Mouse (Mus musculus) liver, embryonic 12.5 days (tissue): Measurements from ENCODE around the gene Phox2a. TPM values are rescaled to one million over a fixed set of nuclear protein-coding genes. Genes with fewer than 3 reads are reported as not detected.

Experiments used
- ATAC-seq: fragments of 200-750 bp; cut with Nextera tagmentation; 2 replicates; pipeline ENCODE4 v1.8.0; 2017; ENCODE audit warnings: moderate number of reproducible peaks, mild to moderate bottlenecking, moderate library complexity
- H3K27ac ChIP-seq: fragments of 300-500 bp; sonication (generic); 2 replicates; pipeline ENCODE4 v1.5.1; 2016; ENCODE audit warnings: mild to moderate bottlenecking
- H3K27me3 ChIP-seq: fragments of 300-500 bp; sonication (generic); replicated peaks from 2 replicates; pipeline ENCODE4 v1.6.1; 2016; ENCODE audit warnings: mild to moderate bottlenecking, moderate library complexity
- H3K36me3 ChIP-seq: fragments of 300-500 bp; sonication (generic); 2 replicates; pipeline ENCODE4 v1.6.1; 2016; ENCODE audit warnings: mild to moderate bottlenecking, moderate library complexity
- H3K4me1 ChIP-seq: fragments of 300-500 bp; sonication (generic); 2 replicates; pipeline ENCODE4 v1.6.1; 2016
- H3K4me2 ChIP-seq: fragments of 300-500 bp; sonication (generic); 2 replicates; pipeline ENCODE4 v1.6.1; 2016; ENCODE audit warnings: mild to moderate bottlenecking, moderate library complexity
- H3K4me3 ChIP-seq: fragments of 300-500 bp; sonication (generic); 2 replicates; pipeline ENCODE4 v1.5.1; 2016; ENCODE audit warnings: mild to moderate bottlenecking, moderate library complexity
- H3K9ac ChIP-seq: fragments of 300-500 bp; sonication (generic); 2 replicates; pipeline ENCODE4 v1.6.1; 2016; ENCODE audit warnings: mild to moderate bottlenecking, moderate library complexity
- H3K9me3 ChIP-seq: fragments of 300-500 bp; sonication (generic); replicated peaks from 2 replicates; pipeline ENCODE4 v1.6.1; 2016; ENCODE audit warnings: mild to moderate bottlenecking, moderate library complexity
- WGBS: fragments of 180-500 bp; shearing (Covaris S2); methylation state at CpG from one replicate; pipeline ENCODE4 v1.1.7; 2016; ENCODE audit not compliant: insufficient replicate concordance; 5-methylcytosine and 5-hydroxymethylcytosine counted together
- polyA plus RNA-seq: library from polyadenylated mRNA; unstranded; fragments of >200 nt; fragmentation: Nextera tagmentation; extraction: Ambion mirVana; gene quantifications from 2 replicates; pipeline ENCODE4 v1.2.1, GENCODE M21; 2016

Phox2a gene
- polyA plus RNA-seq, 1 experiment from 2014 or later: 0.07 TPM

DNA sequence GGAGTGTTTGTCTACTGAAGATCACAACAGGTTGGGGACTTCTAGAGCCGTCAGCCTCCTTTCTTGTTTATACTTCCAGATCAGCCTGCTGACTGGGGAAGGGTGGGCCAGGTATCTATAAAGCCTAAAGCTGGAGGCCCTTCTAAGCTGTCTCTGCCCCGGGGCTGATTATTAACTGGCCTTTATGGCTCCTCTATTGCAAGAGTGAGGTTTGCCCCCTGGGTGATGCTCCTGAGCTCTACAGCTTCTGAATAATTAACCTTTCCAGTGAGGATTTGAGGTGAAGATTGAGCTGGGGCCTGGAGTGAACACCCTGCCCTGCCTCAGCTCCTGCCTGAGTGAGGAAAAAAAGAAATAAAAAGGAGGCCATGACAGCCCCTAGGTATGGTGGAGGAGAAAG, 52.5 kb downstream of the Phox2a start, which contains the start of gene Folr1:
Gene Folr1 (minus strand): TSS at position 160 of the 400 bp plus-strand sequence.
- H3K9me3 ChIP-seq: no peaks in the 10 kb centered on the region
- no peak within 1 kb of the TSS for H3K4me3 ChIP-seq
- H3K4me2 ChIP-seq: no peak within 1 kb of the TSS
- H3K27ac ChIP-seq: no peak within 1 kb of the TSS
- H3K4me1 ChIP-seq: no peaks in the 10 kb centered on the region
- no peaks in the 10 kb centered on the region for H3K36me3 ChIP-seq
- no peak for ATAC-seq
- H3K9ac ChIP-seq: no peak within 1 kb of the TSS
- H3K27me3 ChIP-seq: 0 out of 2 replicates have a peak, but pooled peaks cover 4% of the 10 kb centered on the region
- WGBS: 60% methylated on average over 2 of the region's 2 CpGs

DNA sequence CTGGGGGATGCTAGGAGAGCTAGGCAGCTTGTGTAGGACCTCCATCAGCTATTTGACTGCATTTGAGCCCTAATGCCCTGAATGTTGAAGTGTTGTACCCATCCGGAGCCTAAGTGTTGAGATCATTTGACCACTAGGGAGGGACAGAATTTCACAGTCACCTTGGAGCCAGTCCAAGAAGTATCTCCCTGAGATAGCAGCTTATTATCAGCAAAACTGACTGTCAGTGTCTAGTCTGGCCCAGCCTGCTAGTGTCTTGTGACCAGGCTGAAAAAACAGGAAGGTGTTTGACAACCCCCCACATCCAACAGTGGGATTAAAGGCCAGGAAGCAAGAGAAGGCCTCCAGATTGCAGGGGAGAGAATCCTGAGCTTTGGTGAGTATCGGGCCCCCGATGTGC, 53.2 kb downstream of the Phox2a start:
- Histone ChIP-seq H3K9ac (no peak overlapping the region), H3K36me3 (no peaks in the 10 kb centered on the region), H3K27ac (no peak overlapping the region), H3K27me3 (0 out of 2 replicates have a peak, but pooled peaks cover 4% of the 10 kb centered on the region), H3K4me2 (no peak overlapping the region), H3K9me3 (no peaks in the 10 kb centered on the region), H3K4me3 (no peak overlapping the region), H3K4me1 (no peaks in the 10 kb centered on the region)
- ATAC-seq: no peak
- 56% methylated on average over 3 of the region's 3 CpGs for WGBS

Other genes with a start within 250 kb of the Phox2a start
- gene Art2b, start 232.7 kb upstream of the Phox2a start, polyA plus RNA-seq: 0.07 TPM in 1 of 2 replicates, not detected in the other
- 31.9 and 34.6 TPM in 2 replicates for gene Clpb, start 154.7 kb upstream of the Phox2a start, polyA plus RNA-seq
- gene Inppl1, start 19.9 kb downstream of the Phox2a start, polyA plus RNA-seq: 6.9 and 7.4 TPM in 2 replicates
- gene Folr2, start 38.9 kb downstream of the Phox2a start, polyA plus RNA-seq: 3.0 and 3.2 TPM in 2 replicates
- gene Anapc15, start 45.4 kb downstream of the Phox2a start, polyA plus RNA-seq: 72.0 and 82.2 TPM in 2 replicates
- gene Folr1, start 52.5 kb downstream of the Phox2a start, polyA plus RNA-seq: 0.50 and 0.70 TPM in 2 replicates
- gene Lamtor1, start 87.6 kb downstream of the Phox2a start, polyA plus RNA-seq: 82.3 and 82.5 TPM in 2 replicates
- 0.14 and 0.30 TPM in 2 replicates for gene Tomt, start 88.0 kb downstream of the Phox2a start, polyA plus RNA-seq
- 2.8 and 3.6 TPM in 2 replicates for gene Lrrc51, start 115.6 kb downstream of the Phox2a start, polyA plus RNA-seq
- gene Numa1, start 115.8 kb downstream of the Phox2a start, polyA plus RNA-seq: 48.7 and 53.0 TPM in 2 replicates
- 4.5 and 4.9 TPM in 2 replicates for gene Il18bp, start 200.4 kb downstream of the Phox2a start, polyA plus RNA-seq
- gene Rnf121, start 247.2 kb downstream of the Phox2a start, polyA plus RNA-seq: 12.7 and 13.4 TPM in 2 replicates
- 20.2 and 21.0 TPM in 2 replicates for gene Xndc1, start 247.2 kb downstream of the Phox2a start, polyA plus RNA-seq
- 0.33 and 0.41 TPM in 2 replicates for gene Xntrpc, start 247.4 kb downstream of the Phox2a start, polyA plus RNA-seq